Mouse (Mus musculus): ENCODE results near the gene P3h2. TPM values are rescaled to one million over a fixed set of nuclear protein-coding genes. Genes with fewer than 3 reads are reported as not detected.

The P3h2 gene
- 1 to 10 TPM; 3.0 to 4.2 TPM for total RNA-seq (2021)
- long read RNA-seq, experiment 1, partial matches to known transcripts, result 0 of 4 reads
- long read RNA-seq, experiment 1, other reads (novel, unspliced or antisense), result 1 of 4 reads
- long read RNA-seq, experiment 2, partial matches to known transcripts, result 0 of 4 reads
- long read RNA-seq, experiment 2, other reads (novel, unspliced or antisense), result 3 of 4 reads

GRCm38 (mm10) chr16:26105115-26105974 lies at the start of gene P3h2:
P3h2 (minus strand) TSS chr16:26105784.
- H3K27ac ChIP-seq, result peak within 1 kb of the TSS; percentile 87
- H3K4me3 ChIP-seq, result peak within 1 kb of the TSS; percentile 77
- DNase-seq (ENCODE audit: low spot score in 2 of 2), result peak; percentile 39 to 51
- peak; percentile 54 for TF ChIP-seq CTCF (conservative IDR thresholded peaks at IDR 0.05)

- TF ChIP-seq CTCF (conservative IDR thresholded peaks at IDR 0.05), result no peak
- no peak overlapping the region for H3K27ac ChIP-seq
- DNase-seq (ENCODE audit: low spot score in 2 of 2), result no peak
Measured at GRCm38 (mm10) chr16:26152258-26152657, 46.7 kb upstream of the P3h2 start.

GRCm38 (mm10) chr16:26150943-26151342 lies 45.4 kb upstream of the P3h2 start:
- no peak for TF ChIP-seq CTCF (conservative IDR thresholded peaks at IDR 0.05)
- Histone ChIP-seq H3K4me3 (no peak overlapping the region), H3K27ac (no peak overlapping the region)
- no peak for DNase-seq (ENCODE audit: low spot score in 2 of 2)

More at GRCm38 (mm10) chr16:26152258-26152657, 46.7 kb upstream of the P3h2 start:
- H3K4me3 ChIP-seq, result no peak overlapping the region

GRCm38 (mm10) chr16:26146853-26147252 lies 41.3 kb upstream of the P3h2 start:
- TF ChIP-seq CTCF (conservative IDR thresholded peaks at IDR 0.05), result no peak
- no peak for DNase-seq (ENCODE audit: low spot score in 2 of 2)
- H3K4me3 ChIP-seq, result no peak overlapping the region
- H3K27ac ChIP-seq, result no peak overlapping the region

- no peak for DNase-seq (ENCODE audit: low spot score in 2 of 2)
- no peak overlapping the region for H3K4me3 ChIP-seq
- H3K27ac ChIP-seq, result no peak overlapping the region
- TF ChIP-seq CTCF (conservative IDR thresholded peaks at IDR 0.05), result no peak
Measured at GRCm38 (mm10) chr16:26131126-26131525, 25.5 kb upstream of the P3h2 start.

GRCm38 (mm10) chr16:26106618-26107017 lies 1.0 kb upstream of the P3h2 start:
- DNase-seq (ENCODE audit: low spot score in 2 of 2), result no peak
- H3K27ac ChIP-seq, result no peak overlapping the region
- no peak overlapping the region for H3K4me3 ChIP-seq
- TF ChIP-seq CTCF (conservative IDR thresholded peaks at IDR 0.05), result no peak

GRCm38 (mm10) chr16:26106041-26106617 lies 545 bp upstream of the P3h2 start:
- H3K27ac ChIP-seq, result peak overlapping the region; percentile 87
- DNase-seq (ENCODE audit: low spot score in 2 of 2), result no peak
- H3K4me3 ChIP-seq, result peak overlapping the region; percentile 77
- TF ChIP-seq CTCF (conservative IDR thresholded peaks at IDR 0.05), result no peak

GRCm38 (mm10) chr16:26104274-26104673 lies 1.3 kb downstream of the P3h2 start:
- no peak for DNase-seq (ENCODE audit: low spot score in 2 of 2)
- no peak for TF ChIP-seq CTCF (conservative IDR thresholded peaks at IDR 0.05)
- peak overlapping the region; percentile 77; the same call in 1 of the 2 replicates for H3K4me3 ChIP-seq
- no peak overlapping the region for H3K27ac ChIP-seq

- DNase-seq (ENCODE audit: low spot score in 2 of 2), result no peak
- Histone ChIP-seq H3K27ac (no peak overlapping the region), H3K4me3 (no peak overlapping the region)
- TF ChIP-seq CTCF (conservative IDR thresholded peaks at IDR 0.05), result no peak
Measured at GRCm38 (mm10) chr16:26102856-26103255, 2.7 kb downstream of the P3h2 start.

GRCm38 (mm10) chr16:26100167-26100566 lies 5.4 kb downstream of the P3h2 start:
- Histone ChIP-seq H3K4me3 (no peak overlapping the region), H3K27ac (no peak overlapping the region)
- no peak for DNase-seq (ENCODE audit: low spot score in 2 of 2)
- TF ChIP-seq CTCF (conservative IDR thresholded peaks at IDR 0.05), result no peak

- no peak for DNase-seq (ENCODE audit: low spot score in 2 of 2)
- H3K27ac ChIP-seq, result no peak overlapping the region; the same call in 1 of the 2 replicates
- TF ChIP-seq CTCF (conservative IDR thresholded peaks at IDR 0.05), result no peak
- H3K4me3 ChIP-seq, result no peak overlapping the region
Measured at GRCm38 (mm10) chr16:26095696-26096284, 9.8 kb downstream of the P3h2 start.

- no peak for DNase-seq (ENCODE audit: low spot score in 2 of 2)
- Histone ChIP-seq H3K27ac (no peak overlapping the region), H3K4me3 (no peak overlapping the region)
- TF ChIP-seq CTCF (conservative IDR thresholded peaks at IDR 0.05), result no peak
Measured at GRCm38 (mm10) chr16:26093888-26094287, 11.7 kb downstream of the P3h2 start.

GRCm38 (mm10) chr16:26088976-26089375 lies 16.6 kb downstream of the P3h2 start:
- no peak for TF ChIP-seq CTCF (conservative IDR thresholded peaks at IDR 0.05)
- Histone ChIP-seq H3K27ac (no peak overlapping the region), H3K4me3 (no peak overlapping the region)
- no peak for DNase-seq (ENCODE audit: low spot score in 2 of 2)

Data from layer of hippocampus, adult 2 months (tissue).